Mouse (Mus musculus): ENCODE data around the gene Atp7b.

Gene Atp7b

DNA sequence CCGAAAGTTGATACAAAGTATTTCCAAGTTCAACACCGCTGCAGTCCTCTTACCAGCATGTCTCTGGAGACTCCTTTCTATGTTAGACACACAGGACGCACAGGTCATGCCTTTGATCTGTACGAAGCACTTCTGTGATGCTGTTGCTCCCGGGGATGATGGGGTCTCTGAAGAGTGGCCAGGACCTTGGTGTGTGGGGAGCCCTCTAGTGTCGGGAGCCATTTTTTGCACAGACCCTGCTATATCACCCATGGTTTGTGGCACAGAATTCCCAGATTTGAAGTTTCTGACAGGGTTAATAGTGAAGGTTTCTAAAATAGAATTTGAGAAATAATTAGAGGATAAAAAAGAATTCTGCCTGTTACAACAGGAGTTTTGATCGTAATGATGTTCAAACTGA is 37.9 kb downstream of the Atp7b start:
- DNase-seq, result no peak

DNA sequence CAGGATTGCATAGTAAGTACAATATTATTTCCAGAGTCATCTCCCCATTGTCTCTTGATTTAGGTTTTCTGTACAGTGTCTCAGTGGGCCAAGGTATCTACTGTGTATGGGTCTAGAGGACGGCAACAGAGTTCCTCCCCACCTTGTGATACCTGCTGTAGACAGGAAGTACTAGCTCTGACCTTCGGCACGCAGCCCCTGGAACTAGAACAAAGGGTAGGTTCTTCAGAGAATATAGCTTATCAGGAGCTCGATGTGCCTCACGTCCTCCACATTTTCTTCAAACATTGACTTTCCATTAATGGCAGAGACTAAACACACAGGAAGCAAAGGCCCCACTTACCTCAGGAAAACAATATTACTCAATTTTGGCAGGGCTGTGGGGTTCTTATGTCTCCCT is 40.6 kb downstream of the Atp7b start:
- no peak for DNase-seq

DNA sequence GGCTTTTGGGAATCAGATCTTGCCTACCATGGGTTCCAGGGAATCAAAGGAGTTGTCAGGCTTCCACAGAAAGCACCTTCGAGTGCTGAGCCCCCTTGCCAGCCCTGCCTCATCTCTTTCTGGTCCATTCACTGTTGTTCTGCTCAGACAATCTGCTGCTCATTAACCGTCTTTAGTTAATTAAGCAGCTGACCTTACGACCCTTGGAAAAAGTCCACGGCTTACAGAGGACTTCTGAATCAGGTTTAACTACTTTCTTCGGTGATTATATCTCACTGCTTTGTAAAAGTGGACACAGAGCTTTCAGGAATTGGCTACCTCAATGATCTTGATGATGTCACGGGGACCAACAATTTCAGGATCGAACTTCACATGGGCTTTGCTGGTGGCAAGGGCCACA is 42.4 kb downstream of the Atp7b start:
- no peak for DNase-seq

- DNase-seq, result no peak
These were observed 46.9 kb downstream of the Atp7b start for GRCm38 (mm10) chr8:22013034-22013707.

GRCm38 (mm10) chr8:22009403-22009802 is 50.7 kb downstream of the Atp7b start:
- no peak for DNase-seq

- no peak for DNase-seq
These were observed 53.7 kb downstream of the Atp7b start for GRCm38 (mm10) chr8:22006423-22006822.

DNA sequence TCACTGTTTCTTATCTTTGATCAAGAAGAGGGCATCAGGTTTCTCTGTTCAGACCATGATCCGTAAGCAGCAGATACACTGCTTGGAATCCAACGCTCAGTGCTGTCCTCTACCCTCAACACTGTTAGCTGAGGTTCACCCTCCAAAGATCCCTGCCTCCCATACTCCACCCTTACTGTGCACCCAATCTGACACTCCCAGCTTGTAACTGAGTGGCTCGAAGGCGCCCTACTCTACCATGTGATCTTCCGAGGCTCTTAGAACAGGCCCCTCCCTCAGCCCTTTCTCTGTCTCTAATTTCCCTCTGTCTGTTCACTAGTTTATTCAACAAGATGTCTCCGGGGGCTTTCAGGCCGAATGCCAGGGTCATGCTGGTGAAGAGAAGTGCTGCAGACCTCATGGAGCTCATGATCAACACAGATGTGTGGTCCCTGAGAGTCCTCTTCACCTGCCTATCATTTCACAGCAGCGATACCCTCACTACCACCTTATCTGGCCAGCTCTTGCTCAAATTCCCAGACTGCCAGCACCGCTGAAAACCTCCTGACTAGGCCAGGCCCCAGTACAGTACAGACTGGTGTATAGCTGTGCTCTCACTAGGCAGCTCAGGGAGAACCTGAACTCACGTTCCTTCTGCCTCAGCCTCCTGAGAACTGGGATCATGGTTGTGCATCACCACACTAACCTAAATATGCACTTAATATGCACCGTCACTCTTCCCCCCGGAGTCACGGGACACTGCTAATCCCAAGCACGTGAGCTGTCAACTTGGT is 55.2 kb downstream of the Atp7b start:
- no peak for DNase-seq

GRCm38 (mm10) chr8:21995181-21995580 is 64.9 kb downstream of the Atp7b start:
- DNase-seq, result no peak

DNA sequence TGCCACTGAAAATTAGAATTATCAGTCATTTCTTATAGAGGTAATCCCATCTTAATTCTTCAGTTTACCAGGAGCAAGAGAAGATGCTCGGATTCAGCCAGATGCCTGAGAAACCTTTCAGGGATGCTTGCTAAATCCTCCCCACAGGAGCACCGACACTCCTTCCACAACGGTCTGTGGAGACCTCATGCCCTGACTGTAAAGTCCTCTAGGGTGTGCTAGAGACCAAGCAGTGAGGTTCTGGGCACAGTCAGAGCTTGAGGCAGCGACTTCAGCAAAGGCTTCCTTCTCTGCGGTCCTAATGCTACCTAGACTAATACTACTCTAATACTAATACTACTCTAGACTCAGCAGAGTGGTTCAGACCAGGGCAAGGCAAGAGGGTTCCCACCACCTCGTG is 67.9 kb downstream of the Atp7b start:
- peak; percentile 17 for DNase-seq

DNA sequence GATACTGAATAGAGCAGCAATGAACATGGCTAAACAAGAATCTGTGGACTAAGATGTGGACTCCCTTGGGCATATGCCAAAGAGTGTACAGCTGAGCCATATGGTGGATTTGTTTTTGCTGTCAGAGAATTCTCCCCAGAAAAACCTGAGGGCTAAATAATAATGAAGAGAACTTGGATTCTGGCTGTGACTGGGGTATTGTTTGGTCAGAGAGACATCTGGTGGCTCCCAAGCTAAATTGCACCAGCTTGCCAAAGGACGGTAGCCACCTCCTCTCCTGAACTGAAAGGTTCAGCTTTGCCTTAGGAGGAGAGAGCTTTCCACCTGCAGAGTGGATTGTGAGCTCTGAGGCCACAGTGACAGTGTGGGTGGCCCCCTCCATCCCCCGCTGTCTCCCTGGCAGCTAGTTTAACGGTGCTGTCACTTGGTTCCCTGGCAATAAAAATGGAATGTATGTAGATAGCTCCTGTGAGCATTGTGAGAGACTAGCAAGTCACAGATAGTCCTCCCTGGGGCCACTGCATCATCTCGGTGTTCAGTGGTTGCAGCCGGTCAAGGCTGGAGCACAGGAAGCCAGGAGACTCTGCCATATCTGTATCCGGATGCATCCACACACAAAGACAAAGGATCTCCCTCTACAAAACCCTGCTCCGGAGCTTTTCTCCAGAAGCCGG is 78.3 kb downstream of the Atp7b start:
- no peak for DNase-seq

DNA sequence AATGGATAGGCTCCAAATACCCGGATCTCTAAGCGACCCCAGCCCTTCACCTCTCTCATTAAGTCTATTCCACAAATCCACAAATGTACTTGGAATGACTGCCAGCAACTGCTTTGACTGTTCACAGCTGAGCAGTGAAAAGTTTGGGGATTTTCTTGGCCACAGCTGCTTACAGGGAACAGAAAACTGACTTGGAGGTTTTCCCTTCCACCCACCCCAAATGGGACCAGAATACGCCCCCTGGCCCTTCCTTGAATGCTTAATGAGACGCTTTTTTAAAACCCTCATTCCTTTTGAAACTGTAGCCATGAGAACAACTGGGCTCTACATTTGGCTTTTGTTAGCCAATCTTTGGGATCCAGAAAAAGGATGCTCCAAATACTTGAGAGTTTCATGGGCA is 81.9 kb downstream of the Atp7b start:
- DNase-seq, result no peak

- no peak for DNase-seq
These were observed 90.6 kb downstream of the Atp7b start, which contains the start of gene Ccdc70 for GRCm38 (mm10) chr8:21969475-21969874. TSS of gene Ccdc70 (plus strand) at chr8:21969775.

DNA sequence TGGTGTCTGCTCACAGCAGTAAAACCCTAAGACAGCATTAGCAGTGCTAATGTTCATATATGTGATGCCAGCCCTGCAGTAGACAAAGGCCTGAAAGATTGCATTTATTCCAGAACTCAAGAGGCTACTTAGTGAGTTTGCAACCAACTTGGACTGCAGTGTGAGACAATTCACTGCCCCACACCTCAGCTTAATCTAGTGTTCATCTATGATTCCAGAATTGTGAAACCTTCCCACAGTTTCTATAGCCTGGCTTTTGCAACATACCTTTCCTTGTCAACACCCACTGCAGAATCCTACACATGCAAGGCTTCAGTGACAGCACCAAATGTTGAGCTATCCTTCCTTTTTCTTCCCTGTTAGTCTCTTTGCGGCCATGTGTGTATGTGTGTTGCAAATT is 93.5 kb downstream of the Atp7b start:
- DNase-seq, result no peak

DNA sequence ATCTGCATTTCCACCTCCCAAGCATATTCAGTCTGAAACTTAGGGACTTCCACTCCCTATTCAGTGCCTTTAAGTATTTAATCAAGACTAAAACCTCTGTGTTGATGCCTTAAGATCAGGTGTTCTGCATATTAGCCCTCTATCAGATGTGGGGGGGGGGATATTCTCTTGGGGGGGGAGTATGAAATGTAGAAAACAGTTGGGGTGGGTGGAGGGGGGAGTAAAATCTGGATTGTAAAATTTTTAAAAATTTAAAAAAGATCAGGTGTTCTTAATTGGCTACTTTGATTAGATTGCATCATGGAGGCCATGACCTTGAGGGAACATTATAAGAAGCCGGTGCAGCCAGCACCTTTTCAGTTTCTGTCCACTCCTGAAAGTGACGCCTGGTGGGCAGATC is 101.7 kb downstream of the Atp7b start, which contains the start of gene Fam90a1a:
TSS of gene Fam90a1a (plus strand) at position 301 of the 400 bp plus-strand sequence.
- no peak for DNase-seq

- DNase-seq, result no peak
These were observed 103.8 kb downstream of the Atp7b start for GRCm38 (mm10) chr8:21956336-21956735.

DNA sequence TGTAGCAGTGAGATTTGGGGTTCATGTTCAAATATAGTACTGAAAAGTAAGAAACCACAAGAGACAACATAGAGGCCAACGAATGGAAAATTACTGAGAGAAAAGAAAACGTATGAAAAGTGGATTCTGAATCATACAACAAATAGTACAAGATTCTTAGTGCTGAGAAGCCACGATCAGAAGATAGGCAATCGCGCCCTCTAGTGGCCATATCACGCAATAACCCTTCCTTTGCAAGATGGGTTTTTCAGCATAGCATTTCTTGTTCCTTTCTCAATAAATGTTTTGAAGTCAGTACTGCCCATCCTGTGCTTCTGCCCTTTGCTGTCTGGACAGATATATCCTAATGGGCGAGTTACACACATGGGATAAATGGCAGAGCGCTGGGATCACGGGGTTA is 104.8 kb downstream of the Atp7b start:
- peak; percentile 52 for DNase-seq

GRCm38 (mm10) chr8:21947311-21948017 is 112.6 kb downstream of the Atp7b start:
- DNase-seq, result no peak

- DNase-seq, result no peak
These were observed 113.6 kb downstream of the Atp7b start, which contains the start of gene Defb13 for GRCm38 (mm10) chr8:21946462-21946861. TSS of gene Defb13 (plus strand) at chr8:21946762.

All from thymus, postnatal 4 days (tissue).